Mouse (Mus musculus): ENCODE data around the gene Myo16. TPM values are rescaled to one million over a fixed set of nuclear protein-coding genes. Genes with fewer than 3 reads are reported as not detected.

Myo16 gene
- total and polyA plus RNA-seq, 3 experiments = not detected

DNA sequence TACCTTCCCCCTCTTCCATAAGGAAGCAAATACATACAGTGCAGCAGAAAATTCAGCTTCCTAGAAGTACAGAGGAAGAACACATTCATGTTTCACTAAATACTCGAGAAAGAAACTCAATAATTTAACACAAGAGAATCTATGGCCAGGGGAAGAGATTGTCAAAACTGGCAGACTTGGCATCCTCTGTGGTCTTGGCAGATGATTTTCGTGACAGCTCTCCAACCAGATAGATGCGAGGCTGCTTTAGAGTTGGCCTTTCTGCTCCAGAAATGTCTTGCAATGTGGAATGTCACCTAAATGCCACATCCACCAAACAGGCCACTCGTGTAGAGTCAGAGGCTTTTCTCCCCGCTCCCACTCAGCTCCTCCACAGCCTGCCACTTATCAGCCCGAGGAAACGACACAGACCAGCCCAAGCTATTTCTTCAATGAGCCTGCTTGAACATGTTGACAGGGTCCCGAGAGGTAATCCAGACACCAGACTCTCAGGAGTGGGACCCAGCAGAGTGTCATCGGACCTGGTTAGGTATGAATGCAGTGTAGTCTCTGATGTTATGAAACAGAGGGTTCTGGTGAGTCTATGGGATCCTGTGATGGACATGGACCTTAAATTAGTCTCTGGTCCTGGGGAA is 486.6 kb downstream of the Myo16 start:
- H3K27me3 ChIP-seq (ENCODE audit: control insufficient read depth in 1 of 2, insufficient read depth in 2 of 2, low read length in 2 of 2) = no peaks in the 10 kb centered on the region
- no peaks in the 10 kb centered on the region for H3K4me1 ChIP-seq (ENCODE audit: control insufficient read depth in 1 of 2, insufficient read depth in 2 of 2, low read length in 2 of 2)
- no peak for DNase-seq (ENCODE audit: low read depth, low spot score)
- H3K9ac ChIP-seq (ENCODE audit: control insufficient read depth, low read depth, low read length, poor library complexity, severe bottlenecking) = no peak overlapping the region
- H3K4me3 ChIP-seq (ENCODE audit: control insufficient read depth in 1 of 2, insufficient read depth in 1 of 2, low read depth in 2 of 2, low read length in 2 of 2) = no peak overlapping the region
- no peaks in the 10 kb centered on the region for H3K79me2 ChIP-seq (ENCODE audit: control insufficient read depth, insufficient read depth, low read length, poor library complexity)
- no peak overlapping the region for H3K27ac ChIP-seq (ENCODE audit: control insufficient read depth, low read depth, low read length)
- no peak for TF ChIP-seq GATA1 (IDR thresholded peaks at IDR 0.05; ENCODE audit: low read depth, low read length)
- no peak for TF ChIP-seq POLR2A (IDR thresholded peaks at IDR 0.05; ENCODE audit: control insufficient read depth in 1 of 2, insufficient read depth in 1 of 2, low read depth in 1 of 2, low read length in 2 of 2, poor library complexity in 1 of 2)
- no peak for TF ChIP-seq RAD21 (IDR thresholded peaks at IDR 0.05; ENCODE audit: low read depth, low read length)
- no peak for TF ChIP-seq BHLHE40 (IDR thresholded peaks at IDR 0.05; ENCODE audit: borderline replicate concordance, low read depth, low read length)
- no peak for TF ChIP-seq GABPA (IDR thresholded peaks at IDR 0.05; ENCODE audit: low read depth, low read length)
- no peak for TF ChIP-seq USF1 (IDR thresholded peaks at IDR 0.05; ENCODE audit: low read depth, low read length)
- no peak for TF ChIP-seq MEF2A (IDR thresholded peaks at IDR 0.05; ENCODE audit: extremely low read depth, insufficient replicate concordance, low read depth, low read length, poor library complexity, severe bottlenecking)
- no peaks in the 10 kb centered on the region for H3K9me3 ChIP-seq (replicated peaks; ENCODE audit: insufficient read depth, low read length)
- H3K36me3 ChIP-seq (ENCODE audit: control insufficient read depth in 1 of 2, insufficient read depth in 2 of 2, low read length in 2 of 2) = no peaks in the 10 kb centered on the region

DNA sequence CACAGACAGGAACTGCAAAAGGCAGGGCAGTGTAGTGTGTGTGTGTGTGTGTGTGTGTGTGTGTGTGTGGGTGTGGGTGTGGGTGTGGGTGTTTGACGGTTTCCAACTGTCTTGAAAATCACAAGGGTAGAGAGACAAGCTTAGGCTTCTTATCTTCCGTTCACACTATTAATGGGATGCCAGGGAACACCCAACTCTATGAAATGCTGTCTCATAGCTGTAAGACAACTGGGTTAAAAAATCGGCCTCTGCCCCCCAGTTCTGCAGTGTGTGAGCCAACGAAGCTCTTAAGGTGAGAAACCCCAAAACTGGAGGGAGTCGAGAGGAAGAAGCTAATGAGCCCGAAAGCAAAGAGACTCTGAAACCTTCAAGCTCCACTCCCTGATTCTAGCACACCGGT is 487.1 kb downstream of the Myo16 start:
- H3K9me3 ChIP-seq (replicated peaks; ENCODE audit: insufficient read depth, low read length) = no peaks in the 10 kb centered on the region
- peak; percentile 46 for DNase-seq (ENCODE audit: low read depth, low spot score)

DNA sequence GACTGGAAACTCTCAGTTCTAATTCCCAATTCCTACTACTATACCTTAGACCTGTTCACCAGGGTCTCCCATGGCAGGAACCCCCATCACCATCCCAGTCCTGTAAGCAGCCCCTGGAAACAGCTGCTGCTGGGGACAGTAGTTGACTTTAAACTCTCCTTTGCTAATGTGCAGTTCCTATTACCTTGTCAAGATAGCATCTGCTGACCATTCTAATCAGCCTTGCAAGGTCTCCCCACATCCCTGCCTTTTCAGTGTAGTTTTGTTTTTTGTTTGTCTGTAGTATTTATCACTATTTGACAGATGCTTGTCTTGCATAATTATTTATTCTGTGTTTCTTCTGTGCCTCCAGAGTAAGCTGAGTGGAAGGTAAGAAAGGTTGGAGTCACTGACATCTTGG is 487.6 kb downstream of the Myo16 start:
- H3K9ac ChIP-seq (ENCODE audit: control insufficient read depth, low read depth, low read length, poor library complexity, severe bottlenecking) = no peak overlapping the region
- no peak overlapping the region for H3K4me3 ChIP-seq (ENCODE audit: control insufficient read depth in 1 of 2, insufficient read depth in 1 of 2, low read depth in 2 of 2, low read length in 2 of 2)
- no peaks in the 10 kb centered on the region for H3K4me1 ChIP-seq (ENCODE audit: control insufficient read depth in 1 of 2, insufficient read depth in 2 of 2, low read length in 2 of 2)
- DNase-seq (ENCODE audit: low read depth, low spot score) = no peak
- H3K9me3 ChIP-seq (replicated peaks; ENCODE audit: insufficient read depth, low read length) = no peaks in the 10 kb centered on the region
- no peak for TF ChIP-seq RAD21 (IDR thresholded peaks at IDR 0.05; ENCODE audit: low read depth, low read length)
- no peak for TF ChIP-seq ZC3H11A (IDR thresholded peaks at IDR 0.05; ENCODE audit: low read depth, low read length)
- TF ChIP-seq KAT2A (conservative IDR thresholded peaks at IDR 0.05; ENCODE audit: low read depth, low read length) = no peak
- TF ChIP-seq UBTF (IDR thresholded peaks at IDR 0.05; ENCODE audit: borderline replicate concordance, insufficient read depth, low read depth, low read length) = no peak
- no peak for TF ChIP-seq POLR2AphosphoS2 (IDR thresholded peaks at IDR 0.05; ENCODE audit: low read length)
- TF ChIP-seq MEF2A (IDR thresholded peaks at IDR 0.05; ENCODE audit: extremely low read depth, insufficient replicate concordance, low read depth, low read length, poor library complexity, severe bottlenecking) = no peak
- no peak for TF ChIP-seq SIN3A (IDR thresholded peaks at IDR 0.05; ENCODE audit: low read length)
- TF ChIP-seq E2F4 (IDR thresholded peaks at IDR 0.05; ENCODE audit: borderline replicate concordance, low read depth, low read length) = no peak
- no peak for TF ChIP-seq HCFC1 (IDR thresholded peaks at IDR 0.05; ENCODE audit: low read depth, low read length)
- no peak for TF ChIP-seq MAZ (IDR thresholded peaks at IDR 0.05; ENCODE audit: low read depth, low read length)
- no peaks in the 10 kb centered on the region for H3K27me3 ChIP-seq (ENCODE audit: control insufficient read depth in 1 of 2, insufficient read depth in 2 of 2, low read length in 2 of 2)
- no peak overlapping the region for H3K27ac ChIP-seq (ENCODE audit: control insufficient read depth, low read depth, low read length)
- H3K79me2 ChIP-seq (ENCODE audit: control insufficient read depth, insufficient read depth, low read length, poor library complexity) = no peaks in the 10 kb centered on the region
- no peaks in the 10 kb centered on the region for H3K36me3 ChIP-seq (ENCODE audit: control insufficient read depth in 1 of 2, insufficient read depth in 2 of 2, low read length in 2 of 2)

More for the DNA sequence above, 487.1 kb downstream of the Myo16 start:
- Histone ChIP-seq H3K9ac (ENCODE audit: control insufficient read depth, low read depth, low read length, poor library complexity, severe bottlenecking) (no peak overlapping the region), H3K27me3 (ENCODE audit: control insufficient read depth in 1 of 2, insufficient read depth in 2 of 2, low read length in 2 of 2) (no peaks in the 10 kb centered on the region), H3K4me1 (ENCODE audit: control insufficient read depth in 1 of 2, insufficient read depth in 2 of 2, low read length in 2 of 2) (no peaks in the 10 kb centered on the region), H3K4me3 (ENCODE audit: control insufficient read depth in 1 of 2, insufficient read depth in 1 of 2, low read depth in 2 of 2, low read length in 2 of 2) (no peak overlapping the region), H3K36me3 (ENCODE audit: control insufficient read depth in 1 of 2, insufficient read depth in 2 of 2, low read length in 2 of 2) (no peaks in the 10 kb centered on the region), H3K79me2 (ENCODE audit: control insufficient read depth, insufficient read depth, low read length, poor library complexity) (no peaks in the 10 kb centered on the region), H3K27ac (ENCODE audit: control insufficient read depth, low read depth, low read length) (no peak overlapping the region)
- TF ChIP-seq UBTF (IDR thresholded peaks at IDR 0.05; ENCODE audit: borderline replicate concordance, insufficient read depth, low read depth, low read length) (no peak), CTCF (IDR thresholded peaks at IDR 0.05 in 2 of 3, conservative IDR thresholded peaks at IDR 0.05 in 1 of 3; ENCODE audit: control insufficient read depth in 1 of 3, insufficient read depth in 1 of 3, low read depth in 2 of 3, low read length in 3 of 3, poor library complexity in 1 of 3, severe bottlenecking in 1 of 3) (no peak), POLR2AphosphoS5 (IDR thresholded peaks at IDR 0.05; ENCODE audit: borderline replicate concordance, low read depth, low read length) (no peak), CHD2 (IDR thresholded peaks at IDR 0.05; ENCODE audit: low read length) (no peak), RAD21 (IDR thresholded peaks at IDR 0.05; ENCODE audit: low read depth, low read length) (no peak), MAZ (IDR thresholded peaks at IDR 0.05; ENCODE audit: low read depth, low read length) (no peak), EP300 (IDR thresholded peaks at IDR 0.05; ENCODE audit: low read depth in 1 of 2, low read length in 2 of 2) (peak; percentile 10 to 76; a peak in 2 of 4 replicates), ZMIZ1 (IDR thresholded peaks at IDR 0.05; ENCODE audit: low read depth, low read length) (no peak), ELF1 (IDR thresholded peaks at IDR 0.05; ENCODE audit: low read depth, low read length) (no peak), MYC (IDR thresholded peaks at IDR 0.05; ENCODE audit: low read depth, low read length) (no peak), MYB (IDR thresholded peaks at IDR 0.05; ENCODE audit: low read depth, low read length) (peak; percentile 63), ZKSCAN1 (IDR thresholded peaks at IDR 0.05; ENCODE audit: low read depth, low read length) (no peak), SIN3A (IDR thresholded peaks at IDR 0.05; ENCODE audit: low read length) (no peak), USF2 (IDR thresholded peaks at IDR 0.05; ENCODE audit: borderline replicate concordance in 1 of 2, insufficient read depth in 1 of 2, low read depth in 1 of 2, low read length in 2 of 2) (no peak), MAFK (IDR thresholded peaks at IDR 0.05; ENCODE audit: borderline replicate concordance, low read depth, low read length) (no peak), KAT2A (conservative IDR thresholded peaks at IDR 0.05; ENCODE audit: low read depth, low read length) (no peak)
